Mouse (Mus musculus) CH12.LX (cell line): ENCODE results near the gene Pclo.

ENCODE experiments used
- BHLHE40 ChIP-seq: IDR thresholded peaks from 2 replicates; pipeline ENCODE4 v1.6.1; 2011; ENCODE audit warnings: mild to moderate bottlenecking, low read depth, low read length, improper control_type of control experiment
- CHD2 ChIP-seq: IDR thresholded peaks from 2 replicates; pipeline ENCODE4 v1.6.1; 2011; ENCODE audit warnings: low read length, improper control_type of control experiment
- CTCF ChIP-seq, 2 experiments: IDR thresholded peaks in 1 of 2; conservative IDR thresholded peaks in 1 of 2; 2 replicates each; pipeline ENCODE4 v1.5.1; 2011 to 2012; ENCODE audit warnings: low read depth in 2 of 2, low read length in 2 of 2, improper control_type of control experiment in 1 of 2, inconsistent platforms in 1 of 2, mild to moderate bottlenecking in 1 of 2, moderate library complexity in 1 of 2
- EP300 ChIP-seq: IDR thresholded peaks from 2 replicates; pipeline ENCODE4 v1.6.1; 2011; ENCODE audit warnings: low read length, improper control_type of control experiment
- JUN ChIP-seq: IDR thresholded peaks from 2 replicates; pipeline ENCODE4 v1.6.1; 2011; ENCODE audit warnings: low read depth, mild to moderate bottlenecking, low read length, improper control_type of control experiment, moderate library complexity; ENCODE audit not compliant: insufficient read depth
- JUND ChIP-seq: conservative IDR thresholded peaks from 2 replicates; pipeline ENCODE4 v1.6.1; 2011; ENCODE audit warnings: low read depth, low read length, improper control_type of control experiment
- KAT2A ChIP-seq: IDR thresholded peaks from 2 replicates; pipeline ENCODE4 v1.6.1; 2012; ENCODE audit warnings: low read length, improper control_type of control experiment, inconsistent platforms; ENCODE audit not compliant: insufficient replicate concordance
- MXI1 ChIP-seq: IDR thresholded peaks from 2 replicates; pipeline ENCODE4 v1.6.1; 2011; ENCODE audit warnings: mild to moderate bottlenecking, low read depth, low read length, improper control_type of control experiment
- NELFE ChIP-seq: IDR thresholded peaks from 2 replicates; pipeline ENCODE4 v1.6.1; 2011; ENCODE audit warnings: low read depth, low read length, improper control_type of control experiment
- POLR2A ChIP-seq: IDR thresholded peaks from 2 replicates; pipeline ENCODE4 v1.6.1; 2011; ENCODE audit warnings: low read depth, mild to moderate bottlenecking, improper control_type of control experiment, low read length
- RAD21 ChIP-seq: IDR thresholded peaks from 2 replicates; pipeline ENCODE4 v1.6.1; 2011; ENCODE audit warnings: low read depth, mild to moderate bottlenecking, low read length, improper control_type of control experiment, moderate library complexity
- RCOR1 ChIP-seq: conservative IDR thresholded peaks from 2 replicates; pipeline ENCODE4 v1.6.1; 2012; ENCODE audit warnings: low read depth, mild to moderate bottlenecking, inconsistent platforms, low read length, improper control_type of control experiment
- TBP ChIP-seq: conservative IDR thresholded peaks from 2 replicates; pipeline ENCODE4 v1.6.1; 2011; ENCODE audit warnings: low read depth, low read length, improper control_type of control experiment
- TCF12 ChIP-seq: IDR thresholded peaks from 2 replicates; pipeline ENCODE4 v1.6.1; 2014; ENCODE audit warnings: low read depth, mild to moderate bottlenecking, inconsistent platforms, low read length, improper control_type of control experiment

DNA sequence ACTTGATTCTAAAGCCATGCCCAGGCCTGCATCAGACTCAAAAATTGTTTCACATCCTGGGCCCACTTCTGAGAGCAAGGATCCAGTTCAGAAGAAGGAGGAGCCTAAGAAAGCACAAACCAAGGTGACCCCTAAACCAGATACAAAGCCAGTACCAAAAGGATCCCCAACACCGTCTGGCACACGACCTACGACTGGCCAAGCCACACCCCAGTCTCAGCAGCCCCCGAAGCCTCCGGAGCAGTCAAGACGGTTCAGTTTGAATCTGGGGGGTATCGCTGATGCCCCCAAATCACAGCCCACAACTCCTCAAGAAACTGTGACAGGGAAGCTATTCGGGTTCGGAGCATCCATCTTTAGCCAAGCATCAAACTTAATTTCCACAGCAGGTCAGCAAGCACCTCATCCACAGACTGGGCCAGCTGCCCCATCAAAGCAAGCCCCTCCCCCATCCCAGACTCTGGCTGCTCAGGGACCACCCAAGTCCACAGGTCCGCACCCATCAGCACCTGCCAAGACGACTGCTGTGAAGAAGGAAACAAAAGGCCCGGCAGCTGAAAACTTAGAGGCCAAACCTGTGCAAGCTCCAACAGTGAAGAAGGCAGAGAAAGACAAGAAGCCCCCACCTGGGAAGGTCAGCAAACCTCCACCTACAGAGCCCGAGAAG is 25.4 kb downstream of the Pclo start:
- no peak for TF ChIP-seq CTCF (conservative IDR thresholded peaks at IDR 0.05 in 1 of 2, IDR thresholded peaks at IDR 0.05 in 1 of 2; ENCODE audit: low read depth in 2 of 2, low read length in 2 of 2)
- TF ChIP-seq EP300: no peak
- no peak for TF ChIP-seq POLR2A
- TF ChIP-seq BHLHE40: no peak
- no peak for TF ChIP-seq RCOR1
- no peak for TF ChIP-seq TBP
- no peak for TF ChIP-seq MXI1
- TF ChIP-seq JUND: no peak
- no peak for TF ChIP-seq CHD2
- TF ChIP-seq KAT2A: no peak
- TF ChIP-seq RAD21: no peak
- no peak for TF ChIP-seq NELFE
- no peak for TF ChIP-seq JUN
- no peak for TF ChIP-seq TCF12
